Mouse (Mus musculus): ENCODE data around the gene Gins2.

DNA sequence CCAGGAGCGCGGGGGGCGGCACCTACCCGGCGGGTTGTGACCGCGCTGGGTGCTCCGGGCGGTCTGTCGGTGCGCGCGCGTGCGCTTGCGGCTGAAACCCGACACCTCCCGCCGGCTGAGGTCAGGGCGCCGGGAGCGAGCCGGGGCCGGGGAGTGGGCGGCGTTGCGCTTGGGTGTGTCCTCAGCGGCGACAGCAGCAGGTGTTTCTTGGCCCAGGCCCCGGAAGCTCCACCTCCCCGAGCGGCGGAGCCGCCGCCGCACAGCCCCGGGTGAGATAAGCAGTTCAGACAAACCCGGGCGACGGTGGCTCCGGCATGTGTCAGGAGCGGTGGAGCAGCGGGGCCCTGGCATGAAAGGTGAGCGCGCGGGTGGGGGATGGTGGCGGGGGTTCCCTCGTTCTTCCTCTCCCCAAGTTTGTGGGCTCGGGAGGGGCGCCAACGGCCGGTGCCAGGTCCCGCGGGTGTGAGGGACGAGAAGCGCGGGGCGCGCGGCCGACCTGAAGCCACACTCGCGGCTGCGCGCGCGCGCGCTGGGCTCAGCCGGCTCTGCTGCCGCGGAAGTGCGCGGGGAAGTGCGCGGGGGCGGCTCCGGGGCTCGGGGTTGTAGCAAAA is 51.8 kb downstream of the Gins2 start:
- no peak for TF ChIP-seq GATA1 (IDR thresholded peaks at IDR 0.05; ENCODE audit: borderline replicate concordance, low read length)
- no peak for TF ChIP-seq FLI1 (IDR thresholded peaks at IDR 0.05; ENCODE audit: low read length)

All from megakaryocyte, embryonic 14.5 days (primary cell).